Comparison of ENCODE assay signal across 19 mouse cellular contexts in the genomic region with DNA sequence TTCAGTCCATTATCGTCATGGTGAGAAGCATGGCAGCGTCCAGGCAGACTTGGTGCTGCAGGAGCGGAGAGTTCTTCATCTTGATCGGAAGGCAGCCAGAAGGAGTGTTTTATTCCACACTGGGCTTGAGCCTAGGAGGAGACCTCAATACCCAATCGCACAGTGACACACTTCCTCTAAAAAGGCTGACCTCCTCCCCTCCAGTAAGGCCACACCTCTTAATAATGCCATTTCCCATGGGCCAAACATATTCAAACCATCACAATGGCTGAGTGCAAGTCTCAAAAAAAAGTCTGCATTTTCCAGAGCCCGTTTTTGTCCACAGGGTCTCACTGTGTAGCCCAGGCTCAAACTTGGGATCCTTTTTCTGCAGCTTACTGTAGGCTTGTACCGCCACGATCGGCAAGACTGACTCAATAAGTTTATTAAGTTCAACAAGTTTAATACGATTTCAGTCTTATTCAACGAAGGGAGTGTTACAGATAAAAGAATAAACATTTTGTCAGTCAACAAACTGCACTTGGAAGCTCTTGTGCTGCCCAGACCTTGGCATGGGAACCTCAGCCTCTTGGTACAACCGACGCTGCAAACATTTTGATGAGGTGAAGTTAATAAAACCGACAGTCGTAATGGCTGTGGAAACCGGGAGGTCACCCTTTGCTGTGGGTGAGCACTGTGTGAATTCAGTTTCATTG. TPM values are rescaled to one million over a fixed set of nuclear protein-coding genes. Genes with fewer than 3 reads are reported as not detected.
DNase-seq lines count a peak whose midpoint lies in the region; ATAC-seq and TF ChIP-seq lines count a peak whose summit lies in the region.
"Had no signal": no experiment of that assay in that cellular context is flagged by ENCODE, and none has a peak within 500 bp of the region (broad histone marks: within the 10 kb centered on the region; RNA-seq: fewer than 3 reads in every experiment).

No protein-coding gene starts in this region.

- H3K9ac ChIP-seq in MEL (ENCODE audit: control insufficient read depth, low read depth, low read length, poor library complexity, severe bottlenecking) = peak overlapping the region; percentile 75
- H3K9ac ChIP-seq: embryonic facial prominence, embryonic 13.5 days; embryonic facial prominence, embryonic 15.5 days; forebrain, embryonic 12.5 days had no signal

- no peaks in the 10 kb centered on the region for H3K27me3 ChIP-seq in MEL (ENCODE audit: control insufficient read depth in 1 of 2, insufficient read depth in 2 of 2, low read length in 2 of 2)
- H3K27me3 ChIP-seq in hindbrain, embryonic 10.5 days (ENCODE audit: insufficient read depth, poor library complexity, severe bottlenecking) = no peaks in the 10 kb centered on the region
- H3K27me3 ChIP-seq: embryonic facial prominence, embryonic 13.5 days; embryonic facial prominence, embryonic 15.5 days; Patski had no signal

- WGBS in lung, adult 2 months = 65% methylated on average over 16 of the region's 16 CpGs
- WGBS in hindbrain, embryonic 10.5 days = 87% methylated on average over 16 of the region's 16 CpGs

- TF ChIP-seq EP300 in MEL (IDR thresholded peaks at IDR 0.05; ENCODE audit: low read depth in 1 of 2, low read length in 2 of 2) = peak; percentile 52 to 61

- peak overlapping the region; percentile 90 for H3K27ac ChIP-seq in MEL (ENCODE audit: control insufficient read depth, low read depth, low read length)
- H3K27ac ChIP-seq in hindbrain, embryonic 10.5 days = no peak overlapping the region
- H3K27ac ChIP-seq: embryonic facial prominence, embryonic 13.5 days; embryonic facial prominence, embryonic 15.5 days; forebrain, embryonic 10.5 days; forebrain, embryonic 12.5 days had no signal

- ATAC-seq in common myeloid progenitor, adult 5-6 weeks (replicated peaks; ENCODE audit: low read depth, poor library complexity, severe bottlenecking) = peak; percentile 19; the same call in 1 of the 2 replicates
- ATAC-seq: activated CD4-positive, CD25-positive, alpha-beta regulatory T cell, adult 4 months had no signal

- TF ChIP-seq CTCF in lung, adult 2 months (IDR thresholded peaks at IDR 0.05; ENCODE audit: insufficient read depth, low read length) = no peak
- TF ChIP-seq CTCF in MEL (IDR thresholded peaks at IDR 0.05 in 2 of 3, conservative IDR thresholded peaks at IDR 0.05 in 1 of 3; ENCODE audit: control insufficient read depth in 1 of 3, insufficient read depth in 1 of 3, low read depth in 2 of 3, low read length in 3 of 3, poor library complexity in 1 of 3, severe bottlenecking in 1 of 3) = no peak

- no peak for TF ChIP-seq POLR2A in lung, adult 2 months (IDR thresholded peaks at IDR 0.05; ENCODE audit: borderline replicate concordance, extremely low read depth, low read depth, low read length)
- peak in 1 of 2 experiments; percentile 78; a peak in 2 of 4 replicates for TF ChIP-seq POLR2A in MEL (IDR thresholded peaks at IDR 0.05; ENCODE audit: control insufficient read depth in 1 of 2, insufficient read depth in 1 of 2, low read depth in 1 of 2, low read length in 2 of 2, poor library complexity in 1 of 2)

- no peak overlapping the region for H3K4me3 ChIP-seq in lung, adult 2 months (replicated peaks; ENCODE audit: extremely low read depth, low read depth, low read length)
- H3K4me3 ChIP-seq in MEL (ENCODE audit: control insufficient read depth in 1 of 2, insufficient read depth in 1 of 2, low read depth in 2 of 2, low read length in 2 of 2) = peak overlapping the region; percentile 52 to 67
- no peak overlapping the region for H3K4me3 ChIP-seq in hindbrain, embryonic 10.5 days
- H3K4me3 ChIP-seq: embryonic facial prominence, embryonic 13.5 days; embryonic facial prominence, embryonic 15.5 days; erythroblast, embryonic 14.5 days; forebrain, embryonic 10.5 days; forebrain, embryonic 12.5 days had no signal

- peaks cover 13% of the 10 kb centered on the region for H3K79me2 ChIP-seq in MEL (ENCODE audit: control insufficient read depth, insufficient read depth, low read length, poor library complexity)

- no peaks in the 10 kb centered on the region for H3K9me3 ChIP-seq in MEL (replicated peaks; ENCODE audit: insufficient read depth, low read length)
- no peaks in the 10 kb centered on the region for H3K9me3 ChIP-seq in hindbrain, embryonic 10.5 days
- H3K9me3 ChIP-seq: embryonic facial prominence, embryonic 13.5 days; embryonic facial prominence, embryonic 15.5 days; forebrain, embryonic 10.5 days; forebrain, embryonic 12.5 days; G1E had no signal

- H3K4me1 ChIP-seq in lung, adult 2 months (ENCODE audit: control insufficient read depth, insufficient read depth, low read length) = no peaks in the 10 kb centered on the region
- H3K4me1 ChIP-seq in MEL (ENCODE audit: control insufficient read depth in 1 of 2, insufficient read depth in 2 of 2, low read length in 2 of 2) = peaks cover 22 to 43% of the 10 kb centered on the region in 2 experiments
- no peaks in the 10 kb centered on the region for H3K4me1 ChIP-seq in hindbrain, embryonic 10.5 days (replicated peaks)
- H3K4me1 ChIP-seq: embryonic facial prominence, embryonic 13.5 days; embryonic facial prominence, embryonic 15.5 days; forebrain, embryonic 10.5 days; forebrain, embryonic 12.5 days had no signal

- peak; percentile 25 for DNase-seq in lung, postnatal 10 days
- DNase-seq in lung, adult 2 months = no peak
- DNase-seq in 416B (ENCODE audit: low read depth) (peak; percentile 64), MEL (ENCODE audit: low read depth, low spot score) (peak; percentile 100)
- DNase-seq in layer of hippocampus, adult 8-10 months (ENCODE audit: low spot score in 2 of 2) = no peak
- DNase-seq in layer of hippocampus, adult 18-20 months (ENCODE audit: low spot score in 2 of 2) = no peak
- no peak for DNase-seq in hindbrain, embryonic 10.5 days (ENCODE audit: low spot score)
- DNase-seq: adrenal gland, adult 8-10 months had no signal

- peaks cover 0 to 22% of the 10 kb centered on the region in 2 experiments; a peak in 2 of 4 replicates for H3K36me3 ChIP-seq in MEL (ENCODE audit: control insufficient read depth in 1 of 2, insufficient read depth in 2 of 2, low read length in 2 of 2)
- no peaks in the 10 kb centered on the region for H3K36me3 ChIP-seq in hindbrain, embryonic 10.5 days
- H3K36me3 ChIP-seq: embryonic facial prominence, embryonic 13.5 days; embryonic facial prominence, embryonic 15.5 days; forebrain, embryonic 10.5 days; forebrain, embryonic 12.5 days; G1E had no signal

- no peak; the same call in 1 of the 2 replicates for TF ChIP-seq RAD21 in MEL (IDR thresholded peaks at IDR 0.05; ENCODE audit: low read depth, low read length)

TF ChIP-seq in MEL, 35 proteins besides CTCF, POLR2A, EP300 and RAD21 (continues in another document):
- TF ChIP-seq MXI1 (IDR thresholded peaks at IDR 0.05; ENCODE audit: low read depth, low read length) (peak; percentile 10; the same call in 1 of the 2 replicates), ZMIZ1 (IDR thresholded peaks at IDR 0.05; ENCODE audit: low read depth, low read length) (peak; percentile 94), TBP (IDR thresholded peaks at IDR 0.05; ENCODE audit: low read depth, low read length) (peak; percentile 93), POLR2AphosphoS5 (IDR thresholded peaks at IDR 0.05; ENCODE audit: borderline replicate concordance, low read depth, low read length) (peak; percentile 84; the same call in 1 of the 2 replicates), MAZ (IDR thresholded peaks at IDR 0.05; ENCODE audit: low read depth, low read length) (peak; percentile 66; the same call in 1 of the 2 replicates), MAX (IDR thresholded peaks at IDR 0.05; ENCODE audit: low read length) (peak; percentile 87), MAFK (IDR thresholded peaks at IDR 0.05; ENCODE audit: borderline replicate concordance, low read depth, low read length) (no peak), ELF1 (IDR thresholded peaks at IDR 0.05; ENCODE audit: low read depth, low read length) (peak; percentile 65), ZNF384 (IDR thresholded peaks at IDR 0.05; ENCODE audit: low read depth, low read length) (peak; percentile 81), TCF12 (IDR thresholded peaks at IDR 0.05; ENCODE audit: low read depth, low read length) (peak; percentile 60), MYB (IDR thresholded peaks at IDR 0.05; ENCODE audit: low read depth, low read length) (0 out of 2 replicates have a peak, but pooled peaks have one; percentile 22), CHD2 (IDR thresholded peaks at IDR 0.05; ENCODE audit: low read length) (no peak), CHD1 (IDR thresholded peaks at IDR 0.05; ENCODE audit: low read depth, low read length) (peak; percentile 21; the same call in 1 of the 2 replicates), TAL1 (IDR thresholded peaks at IDR 0.05; ENCODE audit: low read length) (peak; percentile 63), HCFC1 (IDR thresholded peaks at IDR 0.05; ENCODE audit: low read depth, low read length) (peak; percentile 36; the same call in 1 of the 2 replicates), MYC (IDR thresholded peaks at IDR 0.05; ENCODE audit: low read depth, low read length) (peak; percentile 90), RCOR1 (IDR thresholded peaks at IDR 0.05; ENCODE audit: low read depth, low read length) (peak; percentile 67), MEF2A (IDR thresholded peaks at IDR 0.05; ENCODE audit: extremely low read depth, insufficient replicate concordance, low read depth, low read length, poor library complexity, severe bottlenecking) (no peak)

RNA-seq across cellular contexts. Expression of a gene that starts 29.4 kb away (rescaled TPM):
- 0.52 and 0.60 TPM in 2 replicates for polyA plus RNA-seq in lung, adult 2 months (2012; rRNA removed)
- 14.4 and 17.0 TPM in 2 replicates for total RNA-seq in MEL (2012; rRNA removed)
- 10 to 100 TPM in 1 of 2 experiments, not detected in 1; 35.2 TPM for polyA plus RNA-seq in MEL (2012; ENCODE audit: insufficient read depth in 1 of 2, insufficient read length in 2 of 2, low read depth in 1 of 2, low replicate concordance in 2 of 2, missing spikeins in 1 of 2)
- 1.2 TPM in 1 of 2 replicates, not detected in the other for total RNA-seq in common myeloid progenitor, adult 5-6 weeks (2017)
- total RNA-seq in layer of hippocampus, adult 8-10 months (2022) = 10 to 100 TPM; 17.9 to 23.1 (median 19.9) TPM
- total RNA-seq in layer of hippocampus, adult 18-20 months (2021) = 10 to 100 TPM; 19.4 to 25.4 TPM
- polyA plus RNA-seq in hindbrain, embryonic 10.5 days (2016; fragmentation: Nextera tagmentation; extraction: Ambion mirVana) = 16.4 and 24.8 TPM in 2 replicates
- total RNA-seq: CH12.LX, G1E had no signal
- polyA plus RNA-seq: activated CD4-positive, CD25-positive, alpha-beta regulatory T cell, adult 4 months; CD4-positive, CD25-positive, alpha-beta regulatory T cell, adult 4 months; erythroblast, embryonic 14.5 days; G1E had no signal

RNA-seq across cellular contexts. Expression of a gene that starts 58.9 kb away (rescaled TPM):
- polyA plus RNA-seq in lung, adult 2 months (2012; rRNA removed) = 2.9 and 4.2 TPM in 2 replicates
- 40.6 and 50.7 TPM in 2 replicates for total RNA-seq in MEL (2012; rRNA removed)
- 10 to 100 TPM in 1 of 2 experiments, not detected in 1; 74.7 TPM for polyA plus RNA-seq in MEL (2012; ENCODE audit: insufficient read depth in 1 of 2, insufficient read length in 2 of 2, low read depth in 1 of 2, low replicate concordance in 2 of 2, missing spikeins in 1 of 2)
- total RNA-seq in common myeloid progenitor, adult 5-6 weeks (2017) = 19.2 and 19.6 TPM in 2 replicates
- 1 to 10 TPM; 1.2 to 2.2 (median 1.4) TPM for total RNA-seq in layer of hippocampus, adult 8-10 months (2022)
- under 1 TPM; 0.91 to 0.97 TPM for total RNA-seq in layer of hippocampus, adult 18-20 months (2021)
- 59.5 and 66.4 TPM in 2 replicates for polyA plus RNA-seq in hindbrain, embryonic 10.5 days (2016; fragmentation: Nextera tagmentation; extraction: Ambion mirVana)

Comparison
In these comparisons a context has a peak if more than half of its experiments do, and no peak if none do; other contexts are left out.
1. DNase-seq: peak in lung, postnatal 10 days (single experiment), 416B (single experiment) and MEL (single experiment); none in lung, adult 2 months (single experiment), layer of hippocampus, adult 8-10 months (0 of 2), layer of hippocampus, adult 18-20 months (0 of 2) and hindbrain, embryonic 10.5 days (single experiment).
2. H3K4me3 ChIP-seq: peak in MEL (2 of 2); none in lung, adult 2 months (single experiment) and hindbrain, embryonic 10.5 days (single experiment).